Mouse (Mus musculus) heart, postnatal 0 days (tissue): ENCODE results near the gene Dusp28.

Experiments
- CTCF ChIP-seq: IDR thresholded peaks from 2 replicates; pipeline ENCODE4 v1.5.1; 2016; ENCODE audit warnings: antibody characterized with exemption, control low read depth, low read depth
- EP300 ChIP-seq: IDR thresholded peaks from 2 replicates; pipeline ENCODE4 v1.6.1; 2016; ENCODE audit warnings: antibody characterized with exemption, low read depth

GRCm38 (mm10) chr1:92874011-92874410, 32.8 kb upstream of the Dusp28 start:
- TF ChIP-seq EP300 (no peak), CTCF (no peak)
